Comparison of ENCODE assay signal across 23 mouse cellular contexts in the genomic region with DNA sequence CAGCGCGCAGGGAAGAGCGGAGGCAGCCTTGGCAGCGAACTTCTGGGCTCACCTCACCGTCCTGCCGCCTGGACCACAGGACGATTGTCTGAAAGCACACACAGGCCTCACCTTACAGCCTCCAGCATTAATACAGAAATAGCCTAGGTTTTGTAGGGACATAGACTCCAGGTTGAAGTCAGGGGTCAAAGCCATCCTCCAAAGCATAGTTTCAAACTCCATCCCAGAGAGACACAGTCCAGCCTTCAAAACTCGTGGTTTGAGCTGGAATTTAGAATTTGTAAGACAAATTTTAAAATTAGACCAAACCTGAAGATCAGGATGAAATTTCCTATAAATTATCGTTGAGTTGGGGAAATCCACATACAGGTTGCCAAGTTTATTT. TPM values are rescaled to one million over a fixed set of nuclear protein-coding genes. Genes with fewer than 3 reads are reported as not detected.
"Had no signal": no experiment of that assay in that cellular context is flagged by ENCODE, and none has a peak within 500 bp of the region (broad histone marks: within the 10 kb centered on the region; RNA-seq: fewer than 3 reads in every experiment).

No protein-coding gene starts in this region.

- H3K9me3 ChIP-seq: intestine, embryonic 15.5 days; kidney, embryonic 15.5 days; stomach, embryonic 15.5 days had no signal

- DNase-seq: kidney, adult 11 months; kidney, adult 8-10 months; kidney, postnatal 10 days; kidney, postnatal 36 days; layer of hippocampus, postnatal 36 days; liver, postnatal 0 days; lung, embryonic 14.5 days; retina, postnatal 1 day; spleen, adult 18-20 months; thymus, postnatal 36 days had no signal

- ATAC-seq: intestine, embryonic 15.5 days; liver, postnatal 0 days; lung, postnatal 0 days had no signal

- H3K27ac ChIP-seq: intestine, embryonic 15.5 days; kidney, embryonic 15.5 days; left cerebral cortex, adult 2 months; liver, embryonic 14.5 days; macrophage; stomach, embryonic 15.5 days had no signal

- H3K4me3 ChIP-seq: intestine, embryonic 15.5 days; kidney, embryonic 15.5 days; left cerebral cortex, adult 2 months; stomach, embryonic 15.5 days had no signal

- H3K9ac ChIP-seq: intestine, embryonic 15.5 days; kidney, embryonic 15.5 days; liver, embryonic 14.5 days; liver, postnatal 0 days; lung, embryonic 14.5 days; stomach, embryonic 15.5 days had no signal

- H3K4me2 ChIP-seq: intestine, embryonic 15.5 days; kidney, embryonic 15.5 days; lung, embryonic 14.5 days; stomach, embryonic 15.5 days had no signal

- H3K36me3 ChIP-seq: intestine, embryonic 15.5 days; kidney, embryonic 15.5 days; stomach, embryonic 15.5 days had no signal

RNA-seq across cellular contexts. Expression of gene Gsx1, which starts 4.1 kb away (rescaled TPM):
- total RNA-seq: liver, adult 2 months; megakaryocyte, adult 5-6 weeks; neutrophil, adult 5-6 weeks had no signal
- polyA plus RNA-seq: intestine, embryonic 15.5 days; kidney, embryonic 15.5 days; limb, embryonic 11.5 days; limb, embryonic 14.5 days; liver, adult 2 months; liver, embryonic 14.5 days; liver, postnatal 0 days; lung, embryonic 14.5 days; lung, postnatal 0 days; macrophage; stomach, embryonic 15.5 days; urinary bladder, adult 2 months had no signal
